ENCODE assay signal across 7 mouse cellular contexts in the genomic region with DNA sequence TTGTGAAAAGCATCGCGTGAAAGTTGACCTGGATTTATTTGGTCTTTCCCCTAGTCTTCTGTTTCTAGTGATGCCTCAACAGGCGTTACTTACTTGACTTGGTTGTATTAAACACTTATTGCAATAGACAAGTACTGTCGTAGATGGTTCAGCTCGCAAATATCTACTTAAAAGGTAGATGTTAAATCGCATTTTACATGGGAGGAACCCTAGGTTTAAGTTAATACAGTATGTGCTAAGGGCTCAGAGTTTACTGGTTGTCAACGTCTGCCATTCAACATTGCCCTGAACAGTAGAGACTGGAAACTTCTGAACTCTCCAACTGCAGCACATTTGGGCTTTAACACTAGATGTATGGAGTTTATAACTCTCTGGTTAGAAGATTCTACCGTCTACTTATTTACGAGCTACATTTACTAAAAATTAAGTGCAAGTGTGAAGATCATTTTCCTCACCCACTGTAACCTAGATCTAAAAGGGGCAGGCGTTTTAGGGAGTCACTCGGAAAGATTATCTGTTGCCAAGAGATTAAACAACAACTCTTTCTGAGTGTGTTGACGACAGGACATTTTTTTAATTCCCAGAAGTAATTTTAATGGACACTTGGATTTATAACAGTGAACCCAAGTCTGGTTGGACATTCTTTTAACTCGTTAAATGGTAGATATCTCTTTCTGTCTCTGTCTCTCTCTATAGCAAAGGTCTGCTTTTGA. TPM values are rescaled to one million over a fixed set of nuclear protein-coding genes. Genes with fewer than 3 reads are reported as not detected.
A peak's percentile ranks its signal among the peaks of the same experiment; 100 is the strongest.
DNase-seq lines count a peak whose midpoint lies in the region; ATAC-seq and TF ChIP-seq lines count a peak whose summit lies in the region.

No protein-coding gene starts in this region.

- DNase-seq in 3T3-L1 (ENCODE audit: low read depth, low spot score), result peak; percentile 26
- DNase-seq in forebrain, embryonic 11.5 days (ENCODE audit: low spot score), result no peak
- no peak for DNase-seq in liver, embryonic 11.5 days (ENCODE audit: low spot score)
- DNase-seq in urinary bladder, postnatal 10 days (ENCODE audit: low spot score), result no peak
- no peak for DNase-seq in frontal cortex, postnatal 10 days (ENCODE audit: low spot score in 2 of 2)
- no peak for DNase-seq in adrenal gland, adult (ENCODE audit: inconsistent age in 2 of 2, low spot score in 1 of 2)

- no peak for TF ChIP-seq CTCF in C2C12 (IDR thresholded peaks at IDR 0.05; ENCODE audit: control insufficient read depth, insufficient read depth, insufficient read length)

- no peaks in the 10 kb centered on the region for H3K27me3 ChIP-seq in C2C12 (ENCODE audit: control insufficient read depth, insufficient read depth, insufficient read length)
- no peaks in the 10 kb centered on the region for H3K27me3 ChIP-seq in forebrain, embryonic 11.5 days (ENCODE audit: control insufficient read depth, insufficient read depth, low read length)
- no peaks in the 10 kb centered on the region for H3K27me3 ChIP-seq in liver, embryonic 11.5 days (replicated peaks; ENCODE audit: control insufficient read depth, insufficient read depth, low read length)

- peaks cover 56% of the 10 kb centered on the region for H3K79me2 ChIP-seq in C2C12 (ENCODE audit: control insufficient read depth, insufficient read depth)

- H3ac ChIP-seq in C2C12 (ENCODE audit: control insufficient read depth, insufficient read length, low read depth), result peak overlapping the region; percentile 98

- H3K4me3 ChIP-seq in C2C12 (ENCODE audit: insufficient read depth, poor library complexity, severe bottlenecking), result peak overlapping the region; percentile 92
- peak overlapping the region; percentile 79 for H3K4me3 ChIP-seq in forebrain, embryonic 11.5 days (ENCODE audit: low read depth, low read length)
- peak overlapping the region; percentile 72 for H3K4me3 ChIP-seq in liver, embryonic 11.5 days (ENCODE audit: low read depth, low read length)

- H3K36me3 ChIP-seq in C2C12 (ENCODE audit: control insufficient read depth, insufficient read depth), result peaks cover 11% of the 10 kb centered on the region
- H3K36me3 ChIP-seq in forebrain, embryonic 11.5 days (ENCODE audit: control insufficient read depth, insufficient read depth, low read length), result no peaks in the 10 kb centered on the region
- peaks cover 2% of the 10 kb centered on the region; the same call in 1 of the 2 replicates for H3K36me3 ChIP-seq in liver, embryonic 11.5 days (ENCODE audit: control insufficient read depth, insufficient read depth, low read length)

- H3K4me2 ChIP-seq in forebrain, embryonic 11.5 days (ENCODE audit: low read depth, low read length, severe bottlenecking), result peak overlapping the region; percentile 54
- peak overlapping the region; percentile 80 for H3K4me2 ChIP-seq in liver, embryonic 11.5 days

- peaks cover 38% of the 10 kb centered on the region for H3K79me3 ChIP-seq in C2C12 (ENCODE audit: low read depth)

- H3K4me1 ChIP-seq in forebrain, embryonic 11.5 days (replicated peaks; ENCODE audit: control insufficient read depth, insufficient read depth, low read length), result no peaks in the 10 kb centered on the region
- peaks cover 9% of the 10 kb centered on the region; the same call in 1 of the 2 replicates for H3K4me1 ChIP-seq in liver, embryonic 11.5 days (replicated peaks; ENCODE audit: control insufficient read depth, insufficient read depth, low read length)

- H3K9ac ChIP-seq in forebrain, embryonic 11.5 days (ENCODE audit: low read length), result peak overlapping the region; percentile 74
- H3K9ac ChIP-seq in liver, embryonic 11.5 days (ENCODE audit: low read depth, low read length), result peak overlapping the region; percentile 82

- ATAC-seq in forebrain, embryonic 11.5 days (replicated peaks; ENCODE audit: low FRiP score), result no peak
- peak; percentile 8; the same call in 1 of the 2 replicates for ATAC-seq in liver, embryonic 11.5 days (replicated peaks; ENCODE audit: low FRiP score)

- WGBS in forebrain, embryonic 11.5 days, result 23% methylated on average over 13 of the region's 13 CpGs
- 12% methylated on average over 13 of the region's 13 CpGs for whole genome bisulfite sequencing in liver, embryonic 11.5 days

- H3K27ac ChIP-seq in forebrain, embryonic 11.5 days (ENCODE audit: low read depth, low read length), result peak overlapping the region; percentile 50; the same call in 1 of the 2 replicates
- H3K27ac ChIP-seq in liver, embryonic 11.5 days (ENCODE audit: low read depth, low read length), result peak overlapping the region; percentile 64

- H3K9me3 ChIP-seq in forebrain, embryonic 11.5 days (ENCODE audit: control insufficient read depth, low read length), result no peaks in the 10 kb centered on the region
- no peaks in the 10 kb centered on the region for H3K9me3 ChIP-seq in liver, embryonic 11.5 days (ENCODE audit: control insufficient read depth, low read length)

TF ChIP-seq in C2C12, 6 proteins besides CTCF, POLR2A, EP300 and RAD21:
- TF ChIP-seq CEBPB (IDR thresholded peaks at IDR 0.05; ENCODE audit: low read depth) (no peak), FOSL1 (IDR thresholded peaks at IDR 0.05; ENCODE audit: insufficient read depth, low read length, poor library complexity, severe bottlenecking) (no peak), USF1 (IDR thresholded peaks at IDR 0.05; ENCODE audit: low read depth) (no peak), MAX (IDR thresholded peaks at IDR 0.05) (no peak), MYOD1 (IDR thresholded peaks at IDR 0.05; ENCODE audit: control insufficient read depth, insufficient read length, low read depth) (no peak)
TF ChIP-seq in C2C12: peak in this region for 0.

RNA-seq across cellular contexts. Expression of a gene that starts 0.7 kb away (rescaled TPM):
- polyA plus RNA-seq in C2C12 (2012; fragmentation: generic; extraction: Trizol), result 3.0 TPM
- 23.2 and 27.6 TPM in 2 replicates for polyA plus RNA-seq in forebrain, embryonic 11.5 days (2014; fragmentation: Nextera tagmentation; extraction: Ambion mirVana)
- polyA plus RNA-seq in liver, embryonic 11.5 days (2014; fragmentation: Nextera tagmentation; extraction: Ambion mirVana), result 13.7 and 15.0 TPM in 2 replicates

RNA-seq across cellular contexts. Expression of a gene that starts 1.1 kb away (rescaled TPM):
- polyA plus RNA-seq in C2C12 (2012; fragmentation: generic; extraction: Trizol), result 23.4 TPM
- polyA plus RNA-seq in forebrain, embryonic 11.5 days (2014; fragmentation: Nextera tagmentation; extraction: Ambion mirVana), result 85.0 and 101 TPM in 2 replicates
- polyA plus RNA-seq in liver, embryonic 11.5 days (2014; fragmentation: Nextera tagmentation; extraction: Ambion mirVana), result 57.3 and 60.6 TPM in 2 replicates

RNA-seq across cellular contexts. Expression of a gene that starts 49.1 kb away (rescaled TPM):
- polyA plus RNA-seq in C2C12 (2012; fragmentation: generic; extraction: Trizol), result 12.6 TPM
- polyA plus RNA-seq in forebrain, embryonic 11.5 days (2014; fragmentation: Nextera tagmentation; extraction: Ambion mirVana), result 77.8 and 92.6 TPM in 2 replicates
- 94.9 and 100.0 TPM in 2 replicates for polyA plus RNA-seq in liver, embryonic 11.5 days (2014; fragmentation: Nextera tagmentation; extraction: Ambion mirVana)

RNA-seq across cellular contexts. Expression of a gene that starts 49.3 kb away (rescaled TPM):
- 6.0 TPM for polyA plus RNA-seq in C2C12 (2012; fragmentation: generic; extraction: Trizol)
- 15.8 and 16.6 TPM in 2 replicates for polyA plus RNA-seq in forebrain, embryonic 11.5 days (2014; fragmentation: Nextera tagmentation; extraction: Ambion mirVana)
- 17.0 and 18.4 TPM in 2 replicates for polyA plus RNA-seq in liver, embryonic 11.5 days (2014; fragmentation: Nextera tagmentation; extraction: Ambion mirVana)
